Mouse (Mus musculus) brain, embryonic 14.5 days (tissue): ENCODE data around the gene Cfap221.

ENCODE experiments used
- CTCF ChIP-seq: fragments of 200-500 bp; IDR thresholded peaks from 2 replicates; pipeline ENCODE4 v1.5.1; 2012; ENCODE audit warnings: inconsistent platforms, mild to moderate bottlenecking, moderate library complexity, borderline replicate concordance; ENCODE audit not compliant: insufficient read depth, insufficient read length; ENCODE audit errors: extremely low read depth
- POLR2A ChIP-seq: fragments of 200-500 bp; IDR thresholded peaks from 2 replicates; pipeline ENCODE4 v1.6.1; 2012; ENCODE audit warnings: mild to moderate bottlenecking, inconsistent platforms, borderline replicate concordance; ENCODE audit not compliant: poor library complexity, insufficient read depth, insufficient read length, severe bottlenecking; ENCODE audit errors: extremely low read depth

DNA sequence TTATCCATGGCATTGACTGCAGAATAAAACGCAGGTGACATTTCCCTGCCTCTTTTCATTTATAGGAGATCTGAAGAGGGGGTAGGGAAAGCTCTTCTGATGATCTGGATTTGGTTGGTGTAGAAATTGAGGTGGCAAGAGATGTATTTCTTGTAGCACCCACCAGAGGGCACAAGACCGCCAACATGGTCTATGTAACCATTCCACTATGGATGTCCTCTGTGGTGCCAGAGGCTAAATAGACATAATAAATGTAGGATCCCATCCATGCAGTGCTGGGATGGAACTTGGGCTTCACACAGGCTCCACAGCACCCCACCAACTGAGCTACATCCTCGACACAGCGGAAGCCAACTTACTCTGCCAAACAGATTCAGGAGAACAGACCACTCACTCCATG lies 77.7 kb downstream of the Cfap221 start:
- TF ChIP-seq POLR2A (no peak), CTCF (peak; percentile 42; the same call in 1 of the 2 replicates)
